Mouse (Mus musculus): ENCODE measurements around the gene Naaa.

Naaa gene

GRCm38 (mm10) chr5:92277437-92278394, at the start of gene Naaa:
Naaa (minus strand) TSS chr5:92278170.
- peak; percentile 74 for DNase-seq (ENCODE audit: low spot score)

GRCm38 (mm10) chr5:92327367-92327766, 49.4 kb upstream of the Naaa start:
- DNase-seq (ENCODE audit: low spot score) = no peak

- peak; percentile 65 for DNase-seq (ENCODE audit: low spot score)
Observed at GRCm38 (mm10) chr5:92323264-92323663, 45.3 kb upstream of the Naaa start.

- no peak for DNase-seq (ENCODE audit: low spot score)
Observed at GRCm38 (mm10) chr5:92322612-92323011, 44.6 kb upstream of the Naaa start.

GRCm38 (mm10) chr5:92321631-92322400, 43.8 kb upstream of the Naaa start:
- DNase-seq (ENCODE audit: low spot score) = no peak

GRCm38 (mm10) chr5:92318596-92318995, 40.6 kb upstream of the Naaa start:
- DNase-seq (ENCODE audit: low spot score) = no peak

GRCm38 (mm10) chr5:92318119-92318518, 40.1 kb upstream of the Naaa start:
- no peak for DNase-seq (ENCODE audit: low spot score)

GRCm38 (mm10) chr5:92313776-92314175, 35.8 kb upstream of the Naaa start:
- DNase-seq (ENCODE audit: low spot score) = no peak

GRCm38 (mm10) chr5:92312046-92312715, 34.2 kb upstream of the Naaa start:
- DNase-seq (ENCODE audit: low spot score) = peak; percentile 77

- peak; percentile 94 for DNase-seq (ENCODE audit: low spot score)
Observed at GRCm38 (mm10) chr5:92309681-92310511, 31.9 kb upstream of the Naaa start, which contains the start of gene Sdad1. Sdad1 (minus strand) TSS chr5:92310479.

- DNase-seq (ENCODE audit: low spot score) = no peak
Observed at GRCm38 (mm10) chr5:92304291-92304690, 26.3 kb upstream of the Naaa start.

- DNase-seq (ENCODE audit: low spot score) = no peak
Observed at GRCm38 (mm10) chr5:92302149-92302840, 24.3 kb upstream of the Naaa start.

- DNase-seq (ENCODE audit: low spot score) = no peak
Observed at GRCm38 (mm10) chr5:92294525-92294924, 16.6 kb upstream of the Naaa start.

- no peak for DNase-seq (ENCODE audit: low spot score)
Observed at GRCm38 (mm10) chr5:92291652-92292414, 13.9 kb upstream of the Naaa start.

GRCm38 (mm10) chr5:92287840-92288239, 9.9 kb upstream of the Naaa start:
- DNase-seq (ENCODE audit: low spot score) = no peak

- no peak for DNase-seq (ENCODE audit: low spot score)
Observed at GRCm38 (mm10) chr5:92283107-92283506, 5.1 kb upstream of the Naaa start.

- no peak for DNase-seq (ENCODE audit: low spot score)
Observed at GRCm38 (mm10) chr5:92282571-92282970, 4.6 kb upstream of the Naaa start.

GRCm38 (mm10) chr5:92278942-92279537, 1.1 kb upstream of the Naaa start:
- DNase-seq (ENCODE audit: low spot score) = no peak

- DNase-seq (ENCODE audit: low spot score) = no peak
Observed at GRCm38 (mm10) chr5:92270496-92270895, 7.5 kb downstream of the Naaa start.

Measured in testis, postnatal 14 days (tissue).